Mouse (Mus musculus) MEL (cell line): Measurements from ENCODE around the gene Tmprss7. TPM values are rescaled to one million over a fixed set of nuclear protein-coding genes. Genes with fewer than 3 reads are reported as not detected.

Experiments
- DNase-seq: peaks from one replicate; pipeline ENCODE4 v3.0.0; 2011; ENCODE audit warnings: low read depth, low spot score
- H3K27ac ChIP-seq: 2 replicates; pipeline ENCODE4 v1.5.1; 2012; ENCODE audit warnings: low read depth, mild to moderate bottlenecking, control low read depth, low read length, moderate library complexity; ENCODE audit not compliant: control insufficient read depth
- H3K27me3 ChIP-seq, 2 experiments: fragments of 150-350 bp in 1 of 2; sonication (generic) in 1 of 2; 2 replicates each; pipeline ENCODE4 v1.6.1; 2012; ENCODE audit warnings: low read length in 2 of 2, mild to moderate bottlenecking in 2 of 2, improper control_type of control experiment in 1 of 2, moderate library complexity in 1 of 2; ENCODE audit not compliant: insufficient read depth in 2 of 2, control insufficient read depth in 1 of 2
- H3K36me3 ChIP-seq, 2 experiments: 2 replicates each; pipeline ENCODE4 v1.6.1; 2012 to 2014; ENCODE audit warnings: low read length in 2 of 2, improper control_type of control experiment in 1 of 2, inconsistent platforms in 1 of 2, mild to moderate bottlenecking in 1 of 2; ENCODE audit not compliant: insufficient read depth in 2 of 2, control insufficient read depth in 1 of 2
- H3K4me1 ChIP-seq, 2 experiments: fragments of 150-350 bp in 1 of 2; sonication (generic) in 1 of 2; 2 replicates each; pipeline ENCODE4 v1.6.1; 2012; ENCODE audit warnings: low read length in 2 of 2, improper control_type of control experiment in 1 of 2, mild to moderate bottlenecking in 1 of 2; ENCODE audit not compliant: insufficient read depth in 2 of 2, control insufficient read depth in 1 of 2
- H3K4me3 ChIP-seq, 2 experiments: fragments of 150-350 bp in 1 of 2; sonication (generic) in 1 of 2; 2 replicates each; pipeline ENCODE4 v1.5.1; 2012; ENCODE audit warnings: low read depth in 2 of 2, low read length in 2 of 2, mild to moderate bottlenecking in 2 of 2, moderate library complexity in 2 of 2, control low read depth in 1 of 2, improper control_type of control experiment in 1 of 2; ENCODE audit not compliant: control insufficient read depth in 1 of 2, insufficient read depth in 1 of 2
- H3K79me2 ChIP-seq: 2 replicates; pipeline ENCODE4 v1.6.1; 2012; ENCODE audit warnings: mild to moderate bottlenecking, low read length, moderate library complexity; ENCODE audit not compliant: control insufficient read depth, poor library complexity, insufficient read depth
- H3K9ac ChIP-seq: 2 replicates; pipeline ENCODE4 v1.6.1; 2012; ENCODE audit warnings: low read depth, mild to moderate bottlenecking, control low read depth, low read length, moderate library complexity; ENCODE audit not compliant: control insufficient read depth, poor library complexity, severe bottlenecking
- H3K9me3 ChIP-seq: fragments of 150-350 bp; sonication (generic); replicated peaks from 2 replicates; pipeline ENCODE4 v1.6.1; 2012; ENCODE audit warnings: mild to moderate bottlenecking, low read length, improper control_type of control experiment, moderate library complexity; ENCODE audit not compliant: insufficient read depth
- CHD1 ChIP-seq: IDR thresholded peaks from 2 replicates; pipeline ENCODE4 v1.6.1; 2012; ENCODE audit warnings: low read depth, mild to moderate bottlenecking, inconsistent platforms, low read length, improper control_type of control experiment
- CHD2 ChIP-seq: IDR thresholded peaks from 2 replicates; pipeline ENCODE4 v1.6.1; 2011; ENCODE audit warnings: low read length, improper control_type of control experiment
- EP300 ChIP-seq, 2 experiments: IDR thresholded peaks; 2 replicates each; pipeline ENCODE4 v1.6.1; 2011; ENCODE audit warnings: improper control_type of control experiment in 2 of 2, low read length in 2 of 2, low read depth in 1 of 2, mild to moderate bottlenecking in 1 of 2
- ETS1 ChIP-seq: IDR thresholded peaks from 2 replicates; pipeline ENCODE4 v1.6.1; 2012; ENCODE audit warnings: low read depth, mild to moderate bottlenecking, inconsistent platforms, low read length, improper control_type of control experiment, moderate library complexity
- JUND ChIP-seq: IDR thresholded peaks from 2 replicates; pipeline ENCODE4 v1.6.1; 2011; ENCODE audit warnings: low read depth, mild to moderate bottlenecking, improper control_type of control experiment, low read length
- MAZ ChIP-seq: IDR thresholded peaks from 2 replicates; pipeline ENCODE4 v1.6.1; 2012; ENCODE audit warnings: low read depth, mild to moderate bottlenecking, inconsistent platforms, low read length, improper control_type of control experiment
- MEF2A ChIP-seq: IDR thresholded peaks from 2 replicates; pipeline ENCODE4 v1.6.1; 2014; ENCODE audit warnings: low read depth, mild to moderate bottlenecking, inconsistent platforms, low read length, improper control_type of control experiment; ENCODE audit not compliant: poor library complexity, insufficient replicate concordance, severe bottlenecking; ENCODE audit errors: extremely low read depth
- NRF1 ChIP-seq: IDR thresholded peaks from 2 replicates; pipeline ENCODE4 v1.6.1; 2014; ENCODE audit warnings: low read depth, mild to moderate bottlenecking, inconsistent platforms, low read length, improper control_type of control experiment, moderate library complexity; ENCODE audit not compliant: poor library complexity, insufficient read depth, severe bottlenecking
- POLR2A ChIP-seq, 2 experiments: IDR thresholded peaks; 2 replicates each; pipeline ENCODE4 v1.6.1; 2011 to 2012; ENCODE audit warnings: low read length in 2 of 2, mild to moderate bottlenecking in 2 of 2, control low read depth in 1 of 2, improper control_type of control experiment in 1 of 2, low read depth in 1 of 2, moderate library complexity in 1 of 2; ENCODE audit not compliant: control insufficient read depth in 1 of 2, insufficient read depth in 1 of 2, poor library complexity in 1 of 2
- POLR2AphosphoS2 ChIP-seq: IDR thresholded peaks from 2 replicates; pipeline ENCODE4 v1.6.1; 2011; ENCODE audit warnings: low read length, improper control_type of control experiment
- RAD21 ChIP-seq: IDR thresholded peaks from 2 replicates; pipeline ENCODE4 v1.6.1; 2011; ENCODE audit warnings: mild to moderate bottlenecking, low read depth, low read length, improper control_type of control experiment
- SIN3A ChIP-seq: IDR thresholded peaks from 2 replicates; pipeline ENCODE4 v1.6.1; 2012; ENCODE audit warnings: low read length, improper control_type of control experiment, inconsistent platforms
- TCF12 ChIP-seq: IDR thresholded peaks from 2 replicates; pipeline ENCODE4 v1.6.1; 2014; ENCODE audit warnings: low read depth, mild to moderate bottlenecking, inconsistent platforms, low read length, improper control_type of control experiment, moderate library complexity
- USF1 ChIP-seq: IDR thresholded peaks from 2 replicates; pipeline ENCODE4 v1.6.1; 2014; ENCODE audit warnings: low read depth, mild to moderate bottlenecking, inconsistent platforms, low read length, improper control_type of control experiment, moderate library complexity
- ZKSCAN1 ChIP-seq: IDR thresholded peaks from 2 replicates; pipeline ENCODE4 v1.6.1; 2012; ENCODE audit warnings: low read depth, mild to moderate bottlenecking, inconsistent platforms, low read length, improper control_type of control experiment, moderate library complexity
- ZNF384 ChIP-seq: IDR thresholded peaks from 2 replicates; pipeline ENCODE4 v1.6.1; 2012; ENCODE audit warnings: low read depth, mild to moderate bottlenecking, inconsistent platforms, low read length, improper control_type of control experiment
- polyA plus RNA-seq, 2 experiments: library from polyadenylated mRNA; stranded (reverse) in 1 of 2; unstranded in 1 of 2; fragments of >175 nt in 1 of 2; fragments of >200 nt in 1 of 2; gene quantifications; 2 replicates each; pipeline versions ENCODE4 v1.2.1 to v1.2.4; 2012; ENCODE audit warnings: low replicate concordance in 2 of 2, low read depth in 1 of 2; ENCODE audit not compliant: insufficient read length in 2 of 2, insufficient read depth in 1 of 2, missing spikeins in 1 of 2
- total RNA-seq: library from RNA; depleted of rRNA; stranded (reverse); fragments of 300-350 nt; gene quantifications from 2 replicates; pipeline ENCODE4 v1.2.3, GENCODE M21; 2012

Gene Tmprss7
- total and polyA plus RNA-seq, 3 experiments = 0.04 TPM; not detected in 1

GRCm38 (mm10) chr16:45724742-45725102, 31.3 kb upstream of the Tmprss7 start:
- Histone ChIP-seq H3K9ac (no peak overlapping the region), H3K36me3 (no peaks in the 10 kb centered on the region), H3K27ac (no peak overlapping the region), H3K4me3 (no peak overlapping the region), H3K9me3 (no peaks in the 10 kb centered on the region), H3K4me1 (no peaks in the 10 kb centered on the region), H3K79me2 (no peaks in the 10 kb centered on the region), H3K27me3 (no peaks in the 10 kb centered on the region)
- DNase-seq = no peak
- no peak for TF ChIP-seq RAD21
- TF ChIP-seq NRF1 = no peak
- TF ChIP-seq POLR2A (IDR thresholded peaks at IDR 0.05; ENCODE audit: control insufficient read depth in 1 of 2, insufficient read depth in 1 of 2, low read depth in 1 of 2, low read length in 2 of 2, poor library complexity in 1 of 2) = no peak
- no peak for TF ChIP-seq CHD1
- no peak for TF ChIP-seq MAZ
- no peak for TF ChIP-seq POLR2AphosphoS2
- TF ChIP-seq ZKSCAN1 = no peak
- TF ChIP-seq EP300 (IDR thresholded peaks at IDR 0.05; ENCODE audit: low read depth in 1 of 2, low read length in 2 of 2) = no peak
- no peak for TF ChIP-seq ZNF384
- TF ChIP-seq TCF12 = no peak
- no peak for TF ChIP-seq USF1
- no peak for TF ChIP-seq JUND

- Histone ChIP-seq H3K9me3 (no peaks in the 10 kb centered on the region), H3K27me3 (no peaks in the 10 kb centered on the region), H3K27ac (no peak within 1 kb of the TSS), H3K36me3 (no peaks in the 10 kb centered on the region), H3K4me1 (no peaks in the 10 kb centered on the region), H3K4me3 (no peak within 1 kb of the TSS), H3K9ac (no peak within 1 kb of the TSS), H3K79me2 (no peaks in the 10 kb centered on the region)
- TF ChIP-seq SIN3A (no peak), CHD2 (no peak), ZNF384 (no peak), MAZ (no peak), NRF1 (no peak), ETS1 (no peak), MEF2A (no peak)
- no peak for DNase-seq
These were observed 30.7 kb upstream of the Tmprss7 start, which contains the start of gene Tagln3 for GRCm38 (mm10) chr16:45724061-45724741. TSS of gene Tagln3 (minus strand) at chr16:45724608.
